Mouse (Mus musculus) left cerebral cortex, postnatal 10 days (tissue): ENCODE measurements around the gene Map3k4. TPM values are rescaled to one million over a fixed set of nuclear protein-coding genes. Genes with fewer than 3 reads are reported as not detected.

Source experiments
- DNase-seq, 2 experiments: peaks; one replicate each; pipeline ENCODE4 v3.0.0; 2021 to 2022; ENCODE audit warnings: low spot score in 2 of 2, mixed read lengths in 1 of 2; ENCODE audit errors: extremely low spot score in 1 of 2
- intact Hi-C: fragments of 180-260 bp; cut with DNase I; formaldehyde crosslinking; loops from one replicate; pipeline ENCODE4 v1.15.1; 2025
- total RNA-seq, 2 experiments: library from RNA; stranded (reverse); gene quantifications; 2 replicates each; pipeline ENCODE4 v1.2.3; 2021

Gene Map3k4
- 10 to 100 TPM; 32.9 to 33.9 TPM for total RNA-seq

- DNase-seq = peak; percentile 89 to 97
- intact Hi-C loops = loop anchor here (5.0 kb wide), 2 partner anchors 41 to 54 kb away; no protein-coding TSS in a partner anchor
These were observed at the start of gene Map3k4 for GRCm38 (mm10) chr17:12318663-12319201. Gene Map3k4, minus strand, starts transcription at chr17:12318796.

GRCm38 (mm10) chr17:12367373-12367930 is 48.9 kb upstream of the Map3k4 start:
- DNase-seq = peak; percentile 66 to 71
- intact Hi-C loops = loop anchor here (5.0 kb wide), 1 partner anchor 140 kb away; no protein-coding TSS in a partner anchor

GRCm38 (mm10) chr17:12364426-12364735 is 45.8 kb upstream of the Map3k4 start:
- intact Hi-C loops = no loop called here

GRCm38 (mm10) chr17:12363601-12364425 is 45.2 kb upstream of the Map3k4 start:
- intact Hi-C loops = no loop called here
- DNase-seq = no peak

More at GRCm38 (mm10) chr17:12364426-12364735, 45.8 kb upstream of the Map3k4 start:
- DNase-seq = peak; percentile 19 to 43

GRCm38 (mm10) chr17:12359876-12360275 is 41.3 kb upstream of the Map3k4 start:
- intact Hi-C loops = no loop called here
- DNase-seq = no peak

GRCm38 (mm10) chr17:12352781-12353180 is 34.2 kb upstream of the Map3k4 start:
- no peak for DNase-seq
- intact Hi-C loops = no loop called here

- no peak for DNase-seq
- intact Hi-C loops = no loop called here
These were observed 33.0 kb upstream of the Map3k4 start for GRCm38 (mm10) chr17:12351564-12351963.

GRCm38 (mm10) chr17:12347462-12347861 is 28.9 kb upstream of the Map3k4 start:
- intact Hi-C loops = no loop called here

GRCm38 (mm10) chr17:12343702-12344376 is 25.2 kb upstream of the Map3k4 start:
- intact Hi-C loops = no loop called here
- DNase-seq = peak in 1 of 2 experiments; percentile 41

More at GRCm38 (mm10) chr17:12347462-12347861, 28.9 kb upstream of the Map3k4 start:
- no peak for DNase-seq

- DNase-seq = no peak
- intact Hi-C loops = no loop called here
These were observed 18.6 kb upstream of the Map3k4 start for GRCm38 (mm10) chr17:12337156-12337555.

- intact Hi-C loops = no loop called here
- DNase-seq = no peak
These were observed 17.7 kb upstream of the Map3k4 start for GRCm38 (mm10) chr17:12336073-12336868.

- intact Hi-C loops = no loop called here
- no peak for DNase-seq
These were observed 16.5 kb upstream of the Map3k4 start for GRCm38 (mm10) chr17:12335115-12335514.

GRCm38 (mm10) chr17:12327847-12328518 is 9.4 kb upstream of the Map3k4 start:
- DNase-seq = peak in 1 of 2 experiments; percentile 87
- intact Hi-C loops = no loop called here

GRCm38 (mm10) chr17:12319786-12320185 is 1.2 kb upstream of the Map3k4 start:
- intact Hi-C loops = loop anchor here (5.0 kb wide), 2 partner anchors 42 to 53 kb away; no protein-coding TSS in a partner anchor

GRCm38 (mm10) chr17:12317954-12318651 is 493 bp downstream of the Map3k4 start:
- intact Hi-C loops = loop anchor here (5.0 kb wide), 2 partner anchors 41 to 54 kb away; no protein-coding TSS in a partner anchor
- peak in 1 of 2 experiments; percentile 13 for DNase-seq

More at GRCm38 (mm10) chr17:12319786-12320185, 1.2 kb upstream of the Map3k4 start:
- DNase-seq = no peak

- intact Hi-C loops = loop anchor here (5.0 kb wide), 2 partner anchors 40 to 55 kb away; no protein-coding TSS in a partner anchor
- no peak for DNase-seq
These were observed 1.0 kb downstream of the Map3k4 start for GRCm38 (mm10) chr17:12317607-12317953.

- no peak for DNase-seq
- intact Hi-C loops = loop anchor here (5.0 kb wide), 2 partner anchors 39 to 56 kb away; no protein-coding TSS in a partner anchor
These were observed 2.3 kb downstream of the Map3k4 start for GRCm38 (mm10) chr17:12316251-12316650.
